Mouse (Mus musculus) NIH3T3 (cell line): ENCODE data around the gene Slc25a45.
A peak's percentile ranks its signal among the peaks of the same experiment; 100 is the strongest.

Experiments
- DNase-seq: peaks from one replicate; pipeline ENCODE4 v3.0.0-alpha.2; 2012; ENCODE audit warnings: low read depth

Gene Slc25a45

GRCm38 (mm10) chr19:5891521-5892258 is 14.1 kb downstream of the Slc25a45 start:
- no peak for DNase-seq

GRCm38 (mm10) chr19:5892262-5892661 is 14.7 kb downstream of the Slc25a45 start:
- DNase-seq, result no peak

GRCm38 (mm10) chr19:5892735-5893134 is 15.1 kb downstream of the Slc25a45 start:
- DNase-seq, result no peak

- no peak for DNase-seq
These were observed 15.8 kb downstream of the Slc25a45 start for GRCm38 (mm10) chr19:5893282-5894001.

- DNase-seq, result peak; percentile 97
These were observed 16.5 kb downstream of the Slc25a45 start, which contains the start of gene Tigd3 for GRCm38 (mm10) chr19:5894002-5894678. Gene Tigd3, minus strand, starts transcription at chr19:5894149.

- no peak for DNase-seq
These were observed 29.7 kb downstream of the Slc25a45 start for GRCm38 (mm10) chr19:5907275-5907674.

GRCm38 (mm10) chr19:5910221-5910620 is 32.6 kb downstream of the Slc25a45 start:
- DNase-seq, result peak; percentile 64

GRCm38 (mm10) chr19:5911430-5912102 is 34.0 kb downstream of the Slc25a45 start:
- peak; percentile 59 for DNase-seq

GRCm38 (mm10) chr19:5912103-5913006 is 34.7 kb downstream of the Slc25a45 start:
- DNase-seq, result peak; percentile 100

- peak; percentile 43 for DNase-seq
These were observed 35.6 kb downstream of the Slc25a45 start, which contains the start of gene Dpf2 for GRCm38 (mm10) chr19:5913007-5913719. Gene Dpf2, minus strand, starts transcription at chr19:5913010.

GRCm38 (mm10) chr19:5921715-5922114 is 44.1 kb downstream of the Slc25a45 start:
- DNase-seq, result peak; percentile 53

- no peak for DNase-seq
These were observed 44.7 kb downstream of the Slc25a45 start for GRCm38 (mm10) chr19:5922119-5922942.

- no peak for DNase-seq
These were observed 45.4 kb downstream of the Slc25a45 start for GRCm38 (mm10) chr19:5922963-5923362.

GRCm38 (mm10) chr19:5923990-5924712 is 46.5 kb downstream of the Slc25a45 start:
- peak; percentile 97 for DNase-seq

- DNase-seq, result peak; percentile 100
These were observed 47.1 kb downstream of the Slc25a45 start, which contains the start of gene Cdc42ep2 for GRCm38 (mm10) chr19:5924713-5925093. Gene Cdc42ep2, minus strand, starts transcription at chr19:5924816.

- peak; percentile 73 for DNase-seq
These were observed 47.8 kb downstream of the Slc25a45 start for GRCm38 (mm10) chr19:5925311-5925855.

GRCm38 (mm10) chr19:5927026-5927425 is 49.4 kb downstream of the Slc25a45 start:
- no peak for DNase-seq

GRCm38 (mm10) chr19:5927532-5927931 is 49.9 kb downstream of the Slc25a45 start:
- no peak for DNase-seq
